Mouse (Mus musculus) E14TG2a.4 (cell line): ENCODE results near the gene Btbd7.
A peak's percentile ranks its signal among the peaks of the same experiment; 100 is the strongest.

Experiments used
- H3K27me3 ChIP-seq: 2 replicates; pipeline ENCODE4 v1.6.1; 2014; ENCODE audit warnings: low read length, control low read depth; ENCODE audit not compliant: insufficient read depth
- H3K36me3 ChIP-seq: 2 replicates; pipeline ENCODE4 v1.6.1; 2014; ENCODE audit warnings: low read length, control low read depth; ENCODE audit not compliant: insufficient read depth
- H3K4me1 ChIP-seq: replicated peaks from 2 replicates; pipeline ENCODE4 v1.6.1; 2014; ENCODE audit warnings: low read depth, low read length, control low read depth
- H3K4me3 ChIP-seq: replicated peaks from 2 replicates; pipeline ENCODE4 v1.5.1; 2014; ENCODE audit warnings: mild to moderate bottlenecking, low read length
- H3K9me3 ChIP-seq: 2 replicates; pipeline ENCODE4 v1.6.1; 2014; ENCODE audit warnings: low read length, control low read depth
- CTCF ChIP-seq: conservative IDR thresholded peaks from 2 replicates; pipeline ENCODE4 v1.5.1; 2014; ENCODE audit warnings: low read length
- NANOG ChIP-seq: IDR thresholded peaks from 2 replicates; pipeline ENCODE4 v1.6.1; 2014; ENCODE audit warnings: borderline replicate concordance, low read length, mixed read lengths
- POU5F1 ChIP-seq: IDR thresholded peaks from 2 replicates; pipeline ENCODE4 v1.6.1; 2014; ENCODE audit warnings: low read length, borderline replicate concordance

Btbd7 gene

GRCm38 (mm10) chr12:102776035-102776434 lies 102.2 kb downstream of the Btbd7 start:
- Histone ChIP-seq H3K9me3 (no peaks in the 10 kb centered on the region), H3K4me3 (no peak overlapping the region), H3K36me3 (peaks cover 85% of the 10 kb centered on the region), H3K4me1 (peaks cover 37% of the 10 kb centered on the region), H3K27me3 (no peaks in the 10 kb centered on the region)
- no peak for TF ChIP-seq POU5F1
- TF ChIP-seq NANOG: no peak
- no peak for TF ChIP-seq CTCF

- no peaks in the 10 kb centered on the region for H3K9me3 ChIP-seq
- no peaks in the 10 kb centered on the region for H3K27me3 ChIP-seq
- H3K4me1 ChIP-seq: peaks cover 24% of the 10 kb centered on the region
- TF ChIP-seq CTCF: no peak
- no peak for TF ChIP-seq NANOG
- no peak for TF ChIP-seq POU5F1
- H3K4me3 ChIP-seq: no peak overlapping the region
- H3K36me3 ChIP-seq: peaks cover 99% of the 10 kb centered on the region
Observed at GRCm38 (mm10) chr12:102772676-102773075, 105.6 kb downstream of the Btbd7 start.

- Histone ChIP-seq H3K4me3 (no peak overlapping the region), H3K27me3 (no peaks in the 10 kb centered on the region), H3K4me1 (peaks cover 24% of the 10 kb centered on the region), H3K36me3 (peaks cover 99% of the 10 kb centered on the region), H3K9me3 (no peaks in the 10 kb centered on the region)
- TF ChIP-seq POU5F1 (no peak), NANOG (no peak), CTCF (no peak)
Observed at GRCm38 (mm10) chr12:102771601-102772000, 106.7 kb downstream of the Btbd7 start.

- TF ChIP-seq CTCF: 0 out of 2 replicates have a peak, but pooled peaks have one; percentile 9
- TF ChIP-seq NANOG: no peak
- no peaks in the 10 kb centered on the region for H3K27me3 ChIP-seq
- H3K4me1 ChIP-seq: peaks cover 29% of the 10 kb centered on the region
- H3K9me3 ChIP-seq: no peaks in the 10 kb centered on the region
- H3K4me3 ChIP-seq: no peak overlapping the region
- H3K36me3 ChIP-seq: peaks cover 97% of the 10 kb centered on the region
Observed at GRCm38 (mm10) chr12:102769000-102769399, 109.3 kb downstream of the Btbd7 start.

GRCm38 (mm10) chr12:102763696-102764095 lies 114.6 kb downstream of the Btbd7 start:
- no peak for TF ChIP-seq POU5F1
- no peak for TF ChIP-seq NANOG
- no peak for TF ChIP-seq CTCF
- Histone ChIP-seq H3K36me3 (peaks cover 80% of the 10 kb centered on the region), H3K4me3 (no peak overlapping the region), H3K27me3 (no peaks in the 10 kb centered on the region), H3K9me3 (no peaks in the 10 kb centered on the region), H3K4me1 (peaks cover 52% of the 10 kb centered on the region)

GRCm38 (mm10) chr12:102761668-102762067 lies 116.6 kb downstream of the Btbd7 start:
- TF ChIP-seq POU5F1 (no peak), NANOG (no peak)
- H3K4me1 ChIP-seq: peaks cover 52% of the 10 kb centered on the region
- no peak overlapping the region for H3K4me3 ChIP-seq
- peaks cover 60% of the 10 kb centered on the region for H3K36me3 ChIP-seq
- H3K9me3 ChIP-seq: no peaks in the 10 kb centered on the region
- no peaks in the 10 kb centered on the region for H3K27me3 ChIP-seq

- H3K27me3 ChIP-seq: no peaks in the 10 kb centered on the region
- no peak for TF ChIP-seq NANOG
- no peak for TF ChIP-seq POU5F1
- TF ChIP-seq CTCF: no peak
- H3K9me3 ChIP-seq: no peaks in the 10 kb centered on the region
- peaks cover 52% of the 10 kb centered on the region for H3K36me3 ChIP-seq
- H3K4me1 ChIP-seq: peaks cover 67% of the 10 kb centered on the region
- peak overlapping the region; percentile 98 for H3K4me3 ChIP-seq
Observed at GRCm38 (mm10) chr12:102758936-102759335, 119.3 kb downstream of the Btbd7 start.

GRCm38 (mm10) chr12:102758403-102758756 lies 119.9 kb downstream of the Btbd7 start, which contains the start of gene Gm20604:
Gene Gm20604 (minus strand): TSS chr12:102758672.
- peak within 1 kb of the TSS; percentile 98 for H3K4me3 ChIP-seq
- peaks cover 65% of the 10 kb centered on the region for H3K4me1 ChIP-seq
- TF ChIP-seq CTCF: no peak
- no peak for TF ChIP-seq NANOG
- no peak for TF ChIP-seq POU5F1
- H3K36me3 ChIP-seq: peaks cover 51% of the 10 kb centered on the region
- H3K27me3 ChIP-seq: no peaks in the 10 kb centered on the region
- H3K9me3 ChIP-seq: no peaks in the 10 kb centered on the region

- TF ChIP-seq POU5F1 (no peak), CTCF (no peak), NANOG (no peak)
- H3K36me3 ChIP-seq: peaks cover 48% of the 10 kb centered on the region
- H3K27me3 ChIP-seq: no peaks in the 10 kb centered on the region
- H3K4me1 ChIP-seq: peaks cover 64% of the 10 kb centered on the region
- H3K4me3 ChIP-seq: peak within 1 kb of the TSS; percentile 98
- no peaks in the 10 kb centered on the region for H3K9me3 ChIP-seq
Observed at GRCm38 (mm10) chr12:102757689-102758402, 120.4 kb downstream of the Btbd7 start, which contains the start of the genes Gm28051, Gon7 and Ubr7. Gene Gm28051 (minus strand): TSS chr12:102757765. Gene Gon7 (minus strand): TSS chr12:102757803. Gene Ubr7 (plus strand): TSS chr12:102757967.
